Mouse (Mus musculus): ENCODE measurements at regions not wholly inside any gene's neighbourhood (a gene's known extent, or its start where the extent isn't known, plus 50 kb on each side); places are given as distances from the start of the nearest gene placed in this dataset.

- no peaks in the 10 kb centered on the region for H3K9me3 ChIP-seq (replicated peaks; ENCODE audit: control insufficient read depth, low read length, poor library complexity, severe bottlenecking)
- ATAC-seq = no peak
- 68% methylated on average over 4 of the region's 4 CpGs for WGBS
- no peak overlapping the region for H3K27ac ChIP-seq (ENCODE audit: low read length)
- no peaks in the 10 kb centered on the region for H3K4me1 ChIP-seq (ENCODE audit: control insufficient read depth, insufficient read depth, low read length)
- H3K4me3 ChIP-seq (ENCODE audit: low read depth, low read length) = no peak overlapping the region
- no peaks in the 10 kb centered on the region for H3K36me3 ChIP-seq (ENCODE audit: control insufficient read depth, insufficient read depth, low read length)
- H3K9ac ChIP-seq (ENCODE audit: low read depth, low read length) = no peak overlapping the region
- no peak overlapping the region for H3K4me2 ChIP-seq (ENCODE audit: low read length)
- no peaks in the 10 kb centered on the region for H3K27me3 ChIP-seq (ENCODE audit: control insufficient read depth, insufficient read depth, low read depth, low read length)
Observed at GRCm38 (mm10) chr8:107691251-107691650, 103.0 kb upstream of the Psmd7 start.

- Histone ChIP-seq H3K4me2 (ENCODE audit: low read length) (peak overlapping the region; percentile 10; the same call in 1 of the 2 replicates), H3K27me3 (ENCODE audit: control insufficient read depth, insufficient read depth, low read depth, low read length) (no peaks in the 10 kb centered on the region), H3K9ac (ENCODE audit: low read depth, low read length) (no peak overlapping the region), H3K4me3 (ENCODE audit: low read depth, low read length) (no peak overlapping the region), H3K36me3 (ENCODE audit: control insufficient read depth, insufficient read depth, low read length) (no peaks in the 10 kb centered on the region), H3K9me3 (replicated peaks; ENCODE audit: control insufficient read depth, low read length, poor library complexity, severe bottlenecking) (no peaks in the 10 kb centered on the region), H3K27ac (ENCODE audit: low read length) (peak overlapping the region; percentile 59), H3K4me1 (ENCODE audit: control insufficient read depth, insufficient read depth, low read length) (peaks cover 11% of the 10 kb centered on the region)
- WGBS = 42% methylated on average over 20 of the region's 20 CpGs
- no peak for ATAC-seq
Observed at GRCm38 (mm10) chr8:107696384-107697346, 108.4 kb upstream of the Psmd7 start.

GRCm38 (mm10) chr8:107699307-107699706, 111.0 kb upstream of the Psmd7 start:
- WGBS = 10% methylated on average over 7 of the region's 7 CpGs
- H3K4me3 ChIP-seq (ENCODE audit: low read depth, low read length) = no peak overlapping the region
- no peak overlapping the region for H3K9ac ChIP-seq (ENCODE audit: low read depth, low read length)
- peaks cover 11% of the 10 kb centered on the region for H3K4me1 ChIP-seq (ENCODE audit: control insufficient read depth, insufficient read depth, low read length)
- no peaks in the 10 kb centered on the region for H3K36me3 ChIP-seq (ENCODE audit: control insufficient read depth, insufficient read depth, low read length)
- no peak for ATAC-seq
- H3K27me3 ChIP-seq (ENCODE audit: control insufficient read depth, insufficient read depth, low read depth, low read length) = no peaks in the 10 kb centered on the region
- no peaks in the 10 kb centered on the region for H3K9me3 ChIP-seq (replicated peaks; ENCODE audit: control insufficient read depth, low read length, poor library complexity, severe bottlenecking)
- H3K4me2 ChIP-seq (ENCODE audit: low read length) = peak overlapping the region; percentile 7; the same call in 1 of the 2 replicates
- H3K27ac ChIP-seq (ENCODE audit: low read length) = no peak overlapping the region; the same call in 1 of the 2 replicates

GRCm38 (mm10) chr8:107699759-107700158, 111.5 kb upstream of the Psmd7 start:
- Histone ChIP-seq H3K27ac (ENCODE audit: low read length) (no peak overlapping the region; the same call in 1 of the 2 replicates), H3K36me3 (ENCODE audit: control insufficient read depth, insufficient read depth, low read length) (no peaks in the 10 kb centered on the region), H3K9me3 (replicated peaks; ENCODE audit: control insufficient read depth, low read length, poor library complexity, severe bottlenecking) (no peaks in the 10 kb centered on the region), H3K4me3 (ENCODE audit: low read depth, low read length) (no peak overlapping the region), H3K9ac (ENCODE audit: low read depth, low read length) (no peak overlapping the region), H3K27me3 (ENCODE audit: control insufficient read depth, insufficient read depth, low read depth, low read length) (no peaks in the 10 kb centered on the region), H3K4me1 (ENCODE audit: control insufficient read depth, insufficient read depth, low read length) (peaks cover 11% of the 10 kb centered on the region), H3K4me2 (ENCODE audit: low read length) (no peak overlapping the region)
- ATAC-seq = no peak
- WGBS = 42% methylated on average over 3 of the region's 3 CpGs

DNA sequence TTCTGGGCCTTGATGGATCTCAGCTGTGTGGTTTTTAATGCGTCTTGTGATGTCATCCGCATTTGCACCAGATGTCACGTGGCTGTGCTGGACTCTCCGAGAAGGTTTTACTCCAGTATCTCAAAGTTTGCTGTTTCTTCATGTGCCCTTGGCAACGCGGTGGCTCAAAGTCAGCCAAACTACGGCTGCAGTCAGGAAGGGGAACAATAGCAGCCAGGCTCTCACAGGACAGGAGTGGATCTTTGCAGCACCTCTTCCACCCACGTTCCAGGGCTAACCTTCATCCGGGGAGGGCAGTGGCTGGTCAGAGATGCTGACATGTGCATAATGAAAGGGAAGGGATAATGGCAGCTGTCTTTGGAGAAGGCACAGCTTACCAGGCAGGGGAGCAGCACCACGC, 127.6 kb upstream of the Psmd7 start:
- Histone ChIP-seq H3K9me3 (replicated peaks; ENCODE audit: control insufficient read depth, low read length, poor library complexity, severe bottlenecking) (no peaks in the 10 kb centered on the region), H3K4me3 (ENCODE audit: low read depth, low read length) (no peak overlapping the region), H3K36me3 (ENCODE audit: control insufficient read depth, insufficient read depth, low read length) (no peaks in the 10 kb centered on the region), H3K27me3 (ENCODE audit: control insufficient read depth, insufficient read depth, low read depth, low read length) (no peaks in the 10 kb centered on the region), H3K27ac (ENCODE audit: low read length) (no peak overlapping the region), H3K4me2 (ENCODE audit: low read length) (no peak overlapping the region), H3K4me1 (ENCODE audit: control insufficient read depth, insufficient read depth, low read length) (no peaks in the 10 kb centered on the region), H3K9ac (ENCODE audit: low read depth, low read length) (no peak overlapping the region)
- no peak for ATAC-seq
- WGBS = 83% methylated on average over 10 of the region's 10 CpGs

DNA sequence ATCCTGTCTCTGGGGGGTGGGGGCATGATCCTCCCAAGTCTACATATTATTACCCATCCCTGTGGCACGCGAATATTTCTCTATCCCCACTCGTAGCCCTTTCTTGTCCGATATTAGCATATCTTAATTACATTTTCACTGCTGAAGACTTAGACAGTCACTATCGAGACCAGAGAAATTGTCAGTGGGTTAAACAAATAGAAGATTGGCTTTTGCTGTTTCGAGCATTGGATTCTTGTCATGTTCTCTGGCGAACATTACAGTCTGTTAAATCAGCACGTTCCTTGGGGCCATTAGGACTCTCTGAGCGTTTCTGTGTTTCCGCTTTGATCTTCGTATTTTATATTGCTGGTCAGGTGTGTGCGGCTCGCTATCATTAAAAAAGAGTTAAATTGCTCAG, 129.6 kb upstream of the Psmd7 start:
- H3K4me3 ChIP-seq (ENCODE audit: low read depth, low read length) = no peak overlapping the region
- peak overlapping the region; percentile 1; the same call in 1 of the 2 replicates for H3K4me2 ChIP-seq (ENCODE audit: low read length)
- H3K9ac ChIP-seq (ENCODE audit: low read depth, low read length) = no peak overlapping the region
- peak overlapping the region; percentile 1 for H3K27ac ChIP-seq (ENCODE audit: low read length)
- no peak; the same call in 1 of the 2 replicates for ATAC-seq
- H3K4me1 ChIP-seq (ENCODE audit: control insufficient read depth, insufficient read depth, low read length) = no peaks in the 10 kb centered on the region
- H3K36me3 ChIP-seq (ENCODE audit: control insufficient read depth, insufficient read depth, low read length) = no peaks in the 10 kb centered on the region
- H3K9me3 ChIP-seq (replicated peaks; ENCODE audit: control insufficient read depth, low read length, poor library complexity, severe bottlenecking) = no peaks in the 10 kb centered on the region
- no peaks in the 10 kb centered on the region for H3K27me3 ChIP-seq (ENCODE audit: control insufficient read depth, insufficient read depth, low read depth, low read length)
- 58% methylated on average over 13 of the region's 13 CpGs for WGBS

DNA sequence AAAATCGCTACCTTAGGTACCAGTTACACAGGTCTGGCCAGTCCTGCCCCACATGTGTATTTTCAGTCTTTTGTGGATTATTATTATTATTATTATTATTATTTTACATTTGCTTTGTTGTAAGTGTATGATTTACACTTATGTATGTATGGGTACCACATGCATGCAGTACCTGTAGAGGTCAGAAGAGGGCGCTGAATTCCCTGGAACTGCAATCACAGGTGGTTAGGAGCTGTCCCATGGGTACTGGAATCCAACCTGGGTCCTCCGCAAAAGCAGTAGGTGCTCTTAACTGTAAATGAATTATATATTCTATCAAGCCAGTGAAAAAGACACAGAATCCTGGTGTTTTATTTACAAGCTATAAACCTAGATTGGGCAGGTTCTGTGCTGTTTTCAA, 131.4 kb upstream of the Psmd7 start:
- Histone ChIP-seq H3K27ac (ENCODE audit: low read length) (no peak overlapping the region), H3K36me3 (ENCODE audit: control insufficient read depth, insufficient read depth, low read length) (no peaks in the 10 kb centered on the region), H3K4me3 (ENCODE audit: low read depth, low read length) (no peak overlapping the region), H3K4me1 (ENCODE audit: control insufficient read depth, insufficient read depth, low read length) (no peaks in the 10 kb centered on the region), H3K9me3 (replicated peaks; ENCODE audit: control insufficient read depth, low read length, poor library complexity, severe bottlenecking) (no peaks in the 10 kb centered on the region), H3K9ac (ENCODE audit: low read depth, low read length) (no peak overlapping the region), H3K4me2 (ENCODE audit: low read length) (no peak overlapping the region), H3K27me3 (ENCODE audit: control insufficient read depth, insufficient read depth, low read depth, low read length) (no peaks in the 10 kb centered on the region)
- WGBS = 69% methylated on average over 3 of the region's 3 CpGs
- ATAC-seq = no peak

DNA sequence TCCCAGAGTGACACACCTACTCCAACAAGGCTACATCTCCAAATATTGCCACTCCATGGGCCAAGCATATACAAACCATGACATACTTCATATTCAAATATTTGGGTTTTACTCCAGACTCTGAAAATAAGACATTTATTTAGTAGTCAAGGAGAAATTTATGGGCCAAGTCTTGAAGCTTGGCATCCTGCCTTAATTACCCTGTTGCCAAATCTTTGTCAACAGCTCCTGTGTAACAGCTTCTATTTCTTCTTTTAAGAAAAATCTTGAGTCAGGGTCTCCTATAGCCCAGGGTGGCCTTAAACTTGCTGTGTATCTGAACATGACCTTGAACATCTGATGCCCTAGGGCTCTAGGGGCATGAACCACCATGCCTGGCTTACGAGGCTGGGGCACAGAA, 138.5 kb upstream of the Psmd7 start:
- 89% methylated on average over 1 of the region's 1 CpGs for WGBS

DNA sequence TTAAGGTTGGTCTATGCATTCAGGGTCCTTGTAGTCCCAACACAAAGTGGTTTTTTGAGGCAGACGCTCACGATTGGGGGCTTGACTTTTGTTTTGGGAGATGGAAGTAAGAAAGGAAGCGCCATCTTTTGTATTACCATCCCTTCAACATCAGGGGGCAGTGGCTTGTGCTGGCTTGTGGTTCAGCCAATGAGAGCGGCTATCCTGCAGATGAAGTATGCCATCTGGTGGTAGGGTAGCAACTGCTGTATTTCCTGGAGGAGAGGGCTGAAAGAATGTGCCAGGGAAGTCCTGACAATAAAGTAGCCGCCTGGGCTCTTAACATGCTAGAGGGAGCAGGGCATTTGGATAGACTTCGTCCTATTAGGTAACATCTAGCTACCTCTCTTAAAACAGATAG, 139.0 kb upstream of the Psmd7 start:
- Histone ChIP-seq H3K9ac (ENCODE audit: low read depth, low read length) (no peak overlapping the region), H3K27me3 (ENCODE audit: control insufficient read depth, insufficient read depth, low read depth, low read length) (no peaks in the 10 kb centered on the region), H3K4me1 (ENCODE audit: control insufficient read depth, insufficient read depth, low read length) (no peaks in the 10 kb centered on the region), H3K27ac (ENCODE audit: low read length) (no peak overlapping the region), H3K4me2 (ENCODE audit: low read length) (no peak overlapping the region), H3K4me3 (ENCODE audit: low read depth, low read length) (no peak overlapping the region), H3K9me3 (replicated peaks; ENCODE audit: control insufficient read depth, low read length, poor library complexity, severe bottlenecking) (no peaks in the 10 kb centered on the region), H3K36me3 (ENCODE audit: control insufficient read depth, insufficient read depth, low read length) (no peaks in the 10 kb centered on the region)
- WGBS = 93% methylated on average over 6 of the region's 6 CpGs
- ATAC-seq = no peak

More for the DNA sequence above, 138.5 kb upstream of the Psmd7 start:
- Histone ChIP-seq H3K4me1 (ENCODE audit: control insufficient read depth, insufficient read depth, low read length) (no peaks in the 10 kb centered on the region), H3K27ac (ENCODE audit: low read length) (no peak overlapping the region), H3K36me3 (ENCODE audit: control insufficient read depth, insufficient read depth, low read length) (no peaks in the 10 kb centered on the region), H3K9ac (ENCODE audit: low read depth, low read length) (no peak overlapping the region), H3K4me3 (ENCODE audit: low read depth, low read length) (no peak overlapping the region), H3K27me3 (ENCODE audit: control insufficient read depth, insufficient read depth, low read depth, low read length) (no peaks in the 10 kb centered on the region), H3K9me3 (replicated peaks; ENCODE audit: control insufficient read depth, low read length, poor library complexity, severe bottlenecking) (no peaks in the 10 kb centered on the region), H3K4me2 (ENCODE audit: low read length) (no peak overlapping the region)
- ATAC-seq = no peak

All from midbrain, embryonic 16.5 days (tissue).